Mouse (Mus musculus) heart, adult 18-20 months (tissue): ENCODE data around the gene Tmem145. TPM values are rescaled to one million over a fixed set of nuclear protein-coding genes. Genes with fewer than 3 reads are reported as not detected.

ENCODE experiments used
- DNase-seq, 2 experiments: peaks; one replicate each; pipeline ENCODE4 v3.0.0; 2021 to 2022; ENCODE audit warnings: mixed read lengths in 1 of 2
- total RNA-seq, 2 experiments: library from RNA; stranded (reverse); gene quantifications; 2 replicates each; pipeline ENCODE4 v1.2.3; 2021

Tmem145 gene
- total RNA-seq, 2 experiments from 2014 or later, result not detected

DNA sequence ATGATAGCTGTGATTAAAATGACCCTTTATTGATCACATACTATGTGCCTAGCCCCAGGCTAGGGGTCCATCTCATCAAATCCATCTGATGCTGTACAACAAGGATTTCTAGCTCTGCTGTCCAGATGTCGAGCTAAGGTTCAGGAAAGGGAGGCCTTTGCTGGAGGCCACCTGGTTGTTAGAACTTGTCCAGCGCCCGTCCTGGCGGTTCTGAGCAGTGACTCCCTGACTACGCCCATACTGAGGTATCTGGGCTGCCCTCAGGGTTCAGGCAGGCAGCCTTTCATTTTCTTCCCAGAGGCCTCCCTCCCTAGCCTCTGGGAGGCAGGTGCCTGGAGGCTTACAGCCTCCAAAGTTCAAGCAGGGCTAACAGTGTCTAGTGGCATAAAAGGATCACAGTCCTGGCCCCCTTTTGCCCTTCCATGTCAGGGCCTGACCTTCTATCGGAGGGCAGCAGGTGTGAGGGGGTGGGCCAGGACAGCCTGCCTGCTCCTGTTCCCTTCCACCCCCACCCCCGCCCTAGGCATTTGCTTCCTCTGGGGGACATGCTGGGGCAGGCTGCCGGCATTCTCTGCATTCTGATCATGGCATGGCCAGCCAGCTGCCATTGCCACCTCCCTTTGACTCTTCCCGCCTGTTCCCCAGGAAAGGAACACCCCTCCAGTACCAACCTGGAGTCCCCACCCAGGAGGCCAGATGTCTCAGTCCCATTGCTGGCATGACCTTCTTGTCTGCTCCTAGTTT is 30.2 kb upstream of the Tmem145 start:
- peak in 1 of 2 experiments; percentile 22 for DNase-seq

DNA sequence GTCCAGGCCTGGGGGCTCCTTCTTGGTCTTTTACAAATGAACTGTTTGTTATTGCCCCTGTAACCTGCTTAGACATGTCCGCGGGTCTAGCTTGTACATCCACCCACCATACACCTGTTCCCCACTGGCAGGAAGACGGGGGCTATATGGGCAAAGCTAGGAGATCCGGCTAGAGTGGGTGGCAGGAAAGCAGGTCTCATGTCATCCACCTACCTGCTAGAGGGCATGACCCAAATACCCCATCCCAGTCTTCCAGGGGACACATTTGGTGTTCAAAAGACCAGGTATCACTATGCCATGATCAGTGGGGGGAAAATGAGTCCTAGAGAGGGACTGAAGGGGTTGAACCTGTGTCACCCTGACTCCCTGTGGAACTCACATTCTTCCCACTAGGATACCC is 28.5 kb upstream of the Tmem145 start:
- peak in 1 of 2 experiments; percentile 22 for DNase-seq

DNA sequence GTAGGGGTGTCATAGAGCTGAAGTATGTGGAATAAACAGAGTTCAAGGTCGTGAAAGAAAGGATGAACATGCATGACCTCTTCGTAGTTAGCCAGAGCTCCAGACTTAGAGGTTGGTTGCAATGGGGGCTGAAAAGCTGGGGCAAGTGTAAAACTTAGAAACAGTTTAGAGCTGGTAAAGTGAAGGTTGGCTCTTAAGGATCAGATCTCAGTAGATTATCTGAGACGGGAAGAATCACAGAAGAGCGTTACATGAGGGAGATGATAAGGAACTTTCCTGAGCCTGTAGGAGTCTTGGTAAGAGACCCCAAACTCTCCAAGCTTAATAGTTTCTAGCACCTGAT is 27.9 kb upstream of the Tmem145 start:
- DNase-seq, result no peak

DNA sequence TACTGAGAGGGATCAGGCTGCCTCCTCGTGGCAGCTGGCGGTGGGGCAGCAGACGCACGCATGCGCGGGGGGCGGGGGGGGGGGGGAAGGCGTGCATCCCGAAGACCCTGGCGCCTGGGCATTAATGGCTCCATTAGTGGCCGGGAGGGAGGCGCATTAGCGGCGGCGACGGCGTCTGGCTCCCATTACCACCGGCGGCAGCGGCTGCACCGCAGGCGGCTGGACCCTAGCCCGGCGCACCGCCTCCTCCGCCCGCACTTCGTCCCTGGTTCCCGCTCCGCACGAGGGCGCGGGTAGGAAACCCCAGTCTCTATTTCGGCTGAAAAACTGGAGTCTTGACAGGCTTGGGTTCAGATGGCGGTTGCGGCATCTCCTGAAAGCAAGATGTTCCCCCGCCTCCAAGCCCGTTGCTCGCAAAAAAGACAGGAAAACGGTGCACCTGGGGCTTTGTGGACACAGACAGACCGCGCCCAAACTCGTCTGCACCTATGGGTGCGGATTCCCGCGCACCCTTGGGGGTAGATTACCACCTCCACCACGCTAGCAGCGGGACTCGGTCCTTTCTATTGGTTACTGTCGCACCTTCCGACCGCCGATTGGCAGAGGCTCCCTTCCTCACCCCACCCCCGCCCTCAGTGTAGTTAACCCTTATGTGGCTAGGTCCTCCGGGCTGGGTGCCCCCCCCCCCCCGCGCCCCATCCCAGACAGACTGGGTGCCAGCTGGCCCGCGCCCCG is 27.4 kb upstream of the Tmem145 start:
- peak; percentile 87 to 92 for DNase-seq

DNA sequence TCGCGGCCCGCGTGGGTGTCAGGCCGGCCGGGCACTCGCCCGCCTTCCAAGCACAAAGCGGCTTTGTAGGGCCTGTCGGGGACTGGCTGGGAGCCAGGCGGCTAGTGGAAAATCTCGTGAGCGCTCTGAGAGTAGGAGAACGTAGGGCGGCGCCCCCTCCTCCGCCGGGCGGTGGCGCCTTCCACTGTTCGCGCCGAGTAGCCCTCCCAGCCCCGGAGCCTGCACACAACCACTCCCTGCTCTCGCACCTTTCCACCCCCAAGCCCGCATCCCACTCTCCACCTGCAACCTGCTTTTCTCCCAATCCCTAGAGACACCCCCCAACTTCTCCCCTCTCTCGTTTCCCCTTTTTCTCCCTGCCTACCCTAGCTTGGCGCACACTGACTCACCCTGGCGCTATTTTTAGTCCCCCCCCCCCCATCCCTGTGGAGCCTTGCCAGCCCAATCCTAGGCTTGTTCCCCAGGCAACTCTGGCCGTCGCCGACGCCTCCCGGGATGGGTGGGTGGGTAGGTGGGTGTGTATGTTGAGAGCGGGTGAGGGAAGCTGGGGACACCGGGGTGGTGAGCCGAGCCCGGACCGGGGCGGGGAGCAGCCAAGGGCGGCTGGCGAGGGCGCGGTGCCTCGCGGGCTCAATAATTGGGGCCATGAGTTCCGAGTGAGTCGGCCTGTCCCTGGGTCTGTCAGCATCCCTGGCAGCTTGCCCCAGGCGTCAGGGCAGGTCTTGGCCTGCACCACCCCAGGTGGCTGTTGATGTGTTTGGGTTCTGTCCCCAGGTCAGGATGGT is 26.6 kb upstream of the Tmem145 start:
- DNase-seq, result peak; percentile 93

DNA sequence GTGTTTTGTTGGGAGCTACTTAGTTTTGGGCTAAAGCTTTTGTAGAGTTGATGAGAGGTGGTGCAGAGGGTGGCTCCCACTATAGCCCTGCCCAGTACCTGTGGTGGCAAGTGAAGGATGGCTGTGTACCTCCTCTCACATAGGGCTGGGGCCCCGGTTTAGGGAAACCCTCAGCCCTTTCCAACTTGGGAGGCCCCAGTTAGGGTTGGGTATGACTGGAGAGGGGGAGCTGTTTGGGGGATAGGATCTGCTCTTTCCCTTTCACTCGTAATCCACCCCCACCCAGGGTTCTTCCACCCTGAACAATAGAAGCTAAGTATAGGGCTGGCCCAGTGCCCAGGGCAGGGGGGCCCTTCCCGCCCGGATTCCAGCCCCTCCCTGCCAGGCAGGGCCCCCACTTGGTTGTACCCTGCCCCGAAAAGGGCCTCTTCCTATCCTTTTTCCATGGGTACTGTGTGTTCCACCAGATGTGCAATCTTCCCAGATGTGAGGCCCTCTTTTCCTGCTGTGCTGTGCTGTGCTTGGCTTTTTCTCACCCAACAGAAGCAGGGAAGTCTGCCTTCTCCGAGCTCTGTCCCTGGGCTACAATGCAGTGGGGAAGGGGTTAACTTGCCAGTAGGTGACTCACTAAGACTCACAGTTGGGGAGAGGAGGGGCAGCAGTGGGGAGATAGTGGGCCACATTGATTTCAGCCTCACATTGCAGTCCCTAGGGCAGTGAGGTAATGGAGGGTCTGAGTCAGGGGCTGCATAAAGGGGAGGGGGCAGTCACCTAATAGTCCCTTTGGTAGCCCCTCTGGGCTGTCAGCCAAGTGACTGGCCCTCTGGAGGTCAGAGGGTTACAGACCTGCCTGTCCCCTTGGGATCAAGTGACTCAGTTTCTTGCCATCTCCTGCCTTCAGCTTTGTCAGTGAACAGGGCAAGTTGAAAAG is 25.8 kb upstream of the Tmem145 start:
- DNase-seq, result peak; percentile 77 to 89

DNA sequence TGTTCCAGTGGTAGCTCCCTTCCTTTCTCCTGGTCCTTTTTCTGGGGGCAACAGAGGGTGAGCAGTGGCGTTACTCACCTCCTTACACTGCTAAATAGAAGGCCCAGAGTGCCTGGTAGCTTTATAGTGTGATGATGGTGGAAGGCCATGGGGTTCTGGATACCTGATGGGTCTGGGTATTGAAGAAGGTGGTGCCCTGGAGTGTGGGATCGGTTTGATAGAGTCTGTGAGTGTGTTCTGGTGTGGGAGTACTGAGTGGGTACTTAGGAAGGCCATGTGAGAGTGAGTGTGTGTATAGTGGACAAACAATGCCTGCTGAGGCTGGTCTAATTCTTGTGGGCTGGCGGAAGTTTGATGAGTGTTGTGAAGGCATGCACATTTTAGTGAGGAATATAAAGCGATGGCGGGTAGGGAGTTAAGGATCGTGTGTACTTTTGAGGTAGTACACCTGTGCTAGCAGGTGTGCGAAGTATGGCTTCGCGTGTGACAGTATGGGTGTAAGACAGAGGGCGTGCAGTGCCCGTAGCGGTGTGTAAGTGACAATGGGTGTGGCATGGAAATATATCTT is 24.7 kb upstream of the Tmem145 start:
- DNase-seq, result no peak

DNA sequence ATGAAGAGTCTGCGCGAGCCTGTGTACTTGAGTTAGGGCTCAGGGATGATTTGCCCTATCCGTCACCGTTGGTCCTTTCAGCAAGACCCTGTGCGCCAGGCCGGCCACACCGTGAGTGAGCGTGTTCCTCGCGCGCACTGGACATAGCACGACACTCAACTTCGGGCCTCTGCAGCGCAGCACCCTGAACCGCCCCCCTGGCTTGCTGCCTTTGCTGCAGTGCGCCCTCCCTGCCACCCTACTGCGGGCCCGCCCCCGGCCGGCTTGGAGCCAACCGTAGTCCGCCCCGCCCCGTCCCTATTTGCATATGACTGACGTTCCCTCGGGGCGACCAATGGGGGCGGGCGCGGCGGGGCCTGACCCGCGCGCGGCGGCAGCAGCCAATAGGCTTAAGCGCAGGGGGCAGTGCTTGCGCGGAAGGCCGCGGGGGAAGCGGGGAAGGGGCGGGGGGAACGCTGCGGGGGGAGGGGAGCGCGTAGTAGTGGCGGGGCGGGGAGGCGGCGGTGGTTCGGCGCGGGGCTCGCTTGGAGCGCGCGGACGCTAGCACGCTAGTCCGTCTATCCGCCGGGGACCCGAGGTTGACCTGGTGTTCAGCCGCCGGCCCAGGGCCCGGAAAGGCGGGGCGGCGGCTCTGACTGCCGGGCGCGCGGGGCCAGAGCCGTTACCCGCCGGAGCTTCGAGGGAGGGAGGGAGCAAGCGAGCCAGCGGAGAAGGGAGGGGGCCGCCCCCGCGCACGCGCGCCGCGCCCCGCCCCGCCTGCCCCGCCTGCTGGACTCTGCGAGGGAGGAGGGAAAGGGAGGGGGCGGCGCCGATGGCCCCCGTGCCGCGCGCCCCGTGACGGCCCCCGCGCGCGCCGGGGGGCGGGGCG is 23.9 kb upstream of the Tmem145 start:
- peak; percentile 97 to 98 for DNase-seq

DNA sequence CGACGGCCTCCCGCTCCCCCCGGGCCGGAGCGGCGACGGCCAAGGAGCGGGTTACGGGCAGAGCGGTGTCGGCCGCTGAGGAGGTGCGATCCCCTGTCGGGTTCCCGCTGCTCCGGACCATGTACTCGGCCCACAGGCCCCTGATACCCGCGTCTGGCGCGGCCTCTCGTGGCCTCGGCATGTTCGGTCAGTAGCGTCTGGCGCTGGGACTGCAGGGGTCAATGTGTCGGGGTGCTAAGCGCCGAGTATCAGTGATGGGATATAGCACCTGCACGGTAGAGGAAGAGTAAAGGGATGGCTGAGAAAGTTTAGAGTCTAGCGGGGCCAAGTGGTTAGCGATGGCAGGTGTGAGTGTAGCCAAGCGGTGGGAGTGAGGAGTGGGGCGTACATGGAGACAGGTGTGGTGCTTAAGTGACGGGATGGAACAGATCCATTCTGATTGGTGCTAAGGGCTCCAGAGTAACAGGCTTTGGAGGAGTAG is 23.1 kb upstream of the Tmem145 start:
- DNase-seq, result peak; percentile 55 to 64

DNA sequence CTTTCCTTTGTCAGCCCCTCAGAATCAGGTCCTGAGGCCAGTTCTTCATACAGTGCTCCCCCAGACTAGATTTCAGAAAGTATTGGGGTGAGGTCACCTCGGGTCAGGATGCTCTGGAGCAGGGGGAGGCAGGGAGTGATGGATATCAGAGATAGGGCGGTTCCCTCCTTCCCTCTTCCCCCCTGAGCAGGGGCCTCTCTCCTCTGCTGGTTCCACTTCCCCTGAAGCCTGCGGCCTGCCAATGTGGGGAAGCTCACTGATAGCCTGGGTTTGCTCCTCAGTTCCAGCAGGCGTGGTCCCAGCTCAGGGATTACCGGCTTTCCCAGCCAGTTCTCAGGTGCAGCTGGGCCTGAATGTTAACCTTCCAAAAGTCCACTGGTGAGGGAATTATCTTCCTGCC is 22.3 kb upstream of the Tmem145 start:
- peak; percentile 50 to 51 for DNase-seq

DNA sequence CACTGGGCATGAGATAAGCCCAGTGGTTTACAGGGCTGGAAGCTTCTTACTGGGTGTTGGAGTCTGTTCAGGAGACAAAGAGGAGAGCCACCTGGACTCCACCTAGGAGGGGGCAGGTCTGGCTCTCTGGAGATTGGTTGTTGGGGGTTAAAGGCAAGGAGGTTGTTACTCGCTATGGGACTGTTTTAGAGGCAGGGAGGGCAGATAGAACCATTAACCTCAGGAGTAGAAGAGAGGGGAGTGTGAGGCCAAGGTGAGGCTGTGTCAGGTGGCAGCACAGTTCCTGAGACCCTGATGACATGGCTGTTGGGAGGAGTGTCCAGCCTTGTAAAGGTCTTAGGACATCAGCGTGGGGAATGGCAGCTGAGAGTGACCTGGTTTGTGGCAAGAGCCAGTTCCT is 21.7 kb upstream of the Tmem145 start:
- no peak for DNase-seq

DNA sequence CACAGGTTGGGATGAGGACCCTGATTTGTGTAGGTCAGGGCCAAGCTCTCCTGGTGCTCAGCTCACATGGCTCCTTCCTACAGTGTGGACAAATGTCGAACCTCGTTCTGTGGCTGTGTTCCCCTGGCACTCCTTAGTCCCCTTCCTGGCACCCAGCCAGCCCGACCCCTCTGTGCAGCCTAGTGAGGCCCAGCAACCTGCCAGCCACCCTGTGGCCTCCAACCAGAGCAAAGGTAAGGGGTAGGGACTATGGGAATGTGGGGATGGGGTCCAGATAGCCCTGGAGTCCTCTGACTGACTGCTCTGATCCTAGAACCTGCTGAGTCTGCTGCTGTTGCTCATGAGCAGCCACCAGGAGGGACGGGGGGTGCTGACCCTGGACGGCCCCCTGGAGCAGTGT is 21.1 kb upstream of the Tmem145 start:
- DNase-seq, result no peak

DNA sequence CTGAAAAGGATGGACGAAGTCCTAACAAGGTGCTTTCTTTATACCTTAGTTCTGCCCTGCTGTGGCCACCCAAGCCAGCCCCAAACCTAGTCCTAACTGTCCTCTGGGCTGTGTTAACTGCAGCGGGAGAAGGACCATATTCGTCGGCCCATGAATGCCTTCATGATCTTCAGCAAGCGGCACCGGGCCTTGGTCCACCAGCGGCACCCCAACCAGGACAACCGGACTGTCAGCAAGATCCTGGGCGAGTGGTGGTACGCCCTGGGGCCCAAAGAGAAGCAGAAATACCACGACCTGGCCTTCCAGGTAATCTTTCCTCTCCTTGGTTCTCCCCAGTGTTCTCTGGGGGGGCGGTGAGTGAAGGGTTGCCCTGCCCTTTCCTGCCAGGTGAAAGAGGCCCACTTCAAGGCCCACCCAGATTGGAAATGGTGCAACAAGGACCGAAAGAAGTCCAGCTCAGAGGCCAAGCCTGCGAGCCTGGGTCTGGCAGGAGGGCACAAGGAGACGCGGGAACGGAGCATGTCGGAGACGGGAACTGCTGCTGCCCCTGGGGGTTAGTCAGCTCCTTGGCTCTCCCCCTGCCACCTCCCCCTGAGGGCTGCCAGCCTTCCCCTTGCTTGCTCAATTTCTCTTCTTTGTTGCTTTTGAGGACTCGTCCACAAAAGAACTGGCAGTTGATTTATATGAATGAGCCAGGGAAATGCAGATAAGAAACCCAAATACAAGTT is 20.2 kb upstream of the Tmem145 start:
- no peak for DNase-seq

DNA sequence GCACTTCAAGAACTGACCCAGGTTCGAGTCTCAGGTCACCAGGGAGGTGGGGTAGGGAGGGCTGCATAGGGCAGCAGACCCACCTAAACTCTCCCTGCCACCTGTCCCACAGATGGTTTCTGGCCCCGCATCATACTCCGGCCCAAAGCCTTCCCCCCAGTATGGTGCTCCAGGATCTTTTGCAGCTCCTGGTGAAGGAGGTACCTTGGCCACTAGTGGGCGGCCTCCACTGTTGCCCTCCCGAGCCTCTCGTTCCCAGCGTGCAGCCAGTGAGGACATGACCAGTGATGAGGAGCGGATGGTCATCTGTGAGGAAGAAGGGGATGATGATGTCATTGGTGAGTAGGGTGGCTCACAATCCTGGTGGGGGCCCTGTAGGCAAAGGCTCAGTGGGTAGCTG is 18.9 kb upstream of the Tmem145 start:
- no peak for DNase-seq

DNA sequence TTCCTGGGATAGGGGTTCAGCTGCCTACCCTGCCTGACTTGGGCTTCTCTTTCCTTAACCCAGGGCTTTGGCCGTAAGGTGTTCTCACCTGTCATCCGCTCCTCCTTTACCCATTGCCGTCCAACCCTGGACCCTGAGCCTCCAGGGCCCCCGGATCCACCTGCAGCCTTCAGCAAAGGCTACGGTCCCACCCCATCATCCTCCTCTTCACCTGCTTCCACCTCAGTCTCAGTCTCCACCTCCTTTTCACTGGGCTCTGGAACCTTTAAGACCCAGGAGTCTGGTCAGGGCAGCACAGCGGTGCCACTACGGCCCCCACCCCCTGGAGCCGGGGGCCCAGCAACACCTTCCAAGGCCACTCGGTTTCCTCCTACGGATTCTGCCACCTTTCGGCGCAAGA is 17.9 kb upstream of the Tmem145 start:
- DNase-seq, result no peak

DNA sequence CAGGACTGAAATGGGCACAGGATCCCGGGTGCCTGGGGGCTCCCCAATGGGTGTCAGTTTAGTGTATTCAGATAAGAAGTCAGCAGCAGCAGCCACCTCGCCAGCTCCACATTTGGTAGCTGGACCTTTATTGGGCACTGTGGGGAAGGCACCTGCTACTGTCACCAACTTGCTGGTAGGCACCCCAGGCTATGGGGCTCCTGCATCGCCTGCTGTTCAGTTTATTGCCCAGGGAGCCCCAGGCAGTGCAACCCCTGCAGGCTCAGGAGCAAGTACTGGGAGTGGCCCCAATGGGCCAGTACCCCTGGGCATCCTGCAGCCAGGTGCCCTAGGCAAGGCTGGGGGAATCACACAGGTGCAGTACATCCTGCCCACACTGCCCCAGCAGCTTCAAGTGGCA is 17.2 kb upstream of the Tmem145 start:
- no peak for DNase-seq

DNA sequence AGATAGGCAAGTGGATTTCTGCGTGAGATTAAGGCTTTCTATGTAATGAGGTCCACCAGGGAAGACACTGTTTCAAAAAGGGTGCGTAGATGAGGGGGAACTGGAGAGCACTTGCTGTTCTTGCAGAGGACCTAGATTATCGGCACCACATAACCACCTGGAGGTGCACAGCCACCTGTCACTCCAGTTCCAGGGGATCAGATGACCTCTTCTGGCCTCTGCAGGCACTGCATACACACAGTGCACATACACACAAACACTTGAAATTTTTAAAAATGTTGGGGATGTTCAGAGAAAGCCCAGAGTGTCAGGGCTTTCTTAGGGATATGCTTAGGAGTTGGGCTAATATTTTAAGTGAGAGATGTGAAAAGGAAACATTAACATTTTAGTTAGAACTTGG is 16.0 kb upstream of the Tmem145 start:
- no peak for DNase-seq

DNA sequence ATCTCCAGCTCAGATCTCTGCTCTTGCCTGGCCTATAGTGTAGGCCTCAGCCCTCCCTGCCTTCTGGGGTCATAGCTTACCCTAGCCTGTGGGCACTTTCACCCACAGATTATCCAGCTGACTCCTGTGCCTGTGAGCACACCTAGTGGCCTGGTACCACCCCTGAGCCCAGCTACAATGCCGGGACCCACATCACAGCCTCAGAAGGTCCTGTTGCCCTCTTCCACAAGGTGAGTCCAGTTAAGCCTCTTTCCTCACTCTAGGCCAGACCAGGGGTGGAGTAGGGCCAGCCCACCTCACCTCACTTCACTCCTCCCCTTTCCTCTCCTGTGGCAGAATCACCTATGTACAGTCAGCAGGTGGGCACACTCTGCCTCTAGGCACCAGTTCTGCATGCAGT is 15.4 kb upstream of the Tmem145 start:
- DNase-seq, result no peak

DNA sequence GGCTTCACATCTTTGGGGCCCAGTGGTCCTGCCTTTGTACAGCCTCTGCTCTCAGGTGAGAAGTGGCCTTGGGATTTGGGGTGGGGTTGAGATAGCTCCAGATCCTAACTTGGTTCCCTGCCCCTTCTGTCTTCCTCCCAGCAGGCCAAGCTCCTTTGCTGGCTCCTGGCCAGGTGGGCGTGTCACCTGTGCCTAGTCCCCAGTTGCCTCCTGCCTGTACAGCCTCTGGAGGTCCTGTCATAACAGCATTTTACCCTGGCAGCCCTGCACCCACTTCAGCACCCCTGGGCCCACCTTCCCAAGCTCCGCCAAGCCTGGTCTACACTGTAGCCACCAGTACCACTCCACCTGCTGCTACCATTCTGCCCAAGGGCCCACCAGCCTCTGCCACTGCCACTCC is 15.0 kb upstream of the Tmem145 start:
- peak in 1 of 2 experiments; percentile 57 for DNase-seq

DNA sequence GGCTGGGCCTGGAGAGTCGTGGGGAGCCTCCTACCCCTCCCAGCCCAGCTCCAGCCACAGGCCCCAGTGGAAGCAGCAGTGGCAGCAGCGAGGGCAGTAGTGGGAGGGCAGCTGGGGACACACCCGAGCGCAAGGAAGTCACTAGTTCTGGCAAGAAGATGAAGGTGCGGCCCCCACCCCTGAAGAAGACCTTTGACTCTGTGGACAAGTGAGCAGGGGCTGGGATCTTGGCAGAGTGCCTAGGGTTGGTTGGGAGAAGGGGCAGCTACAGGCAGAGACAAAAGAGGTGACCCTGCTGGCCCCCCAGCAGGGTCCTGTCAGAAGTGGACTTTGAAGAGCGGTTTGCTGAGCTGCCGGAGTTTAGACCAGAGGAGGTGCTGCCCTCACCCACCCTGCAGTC is 13.8 kb upstream of the Tmem145 start:
- DNase-seq, result no peak
